Comparison of ENCODE assay signal across 9 mouse cellular contexts in genomic region chr13:104519006-104519695, GRCm38 (mm10).
DNase-seq lines count a peak whose midpoint lies in the region; ATAC-seq and TF ChIP-seq lines count a peak whose summit lies in the region.
"Had no signal": no experiment of that assay in that cellular context is flagged by ENCODE, and none has a peak within 500 bp of the region (broad histone marks: within the 10 kb centered on the region; RNA-seq: fewer than 3 reads in every experiment).

No protein-coding gene starts in this region.

- H3K9me3 ChIP-seq in heart, embryonic 13.5 days = no peaks in the 10 kb centered on the region
- 0 out of 2 replicates have a peak, but pooled peaks cover 4% of the 10 kb centered on the region for H3K9me3 ChIP-seq in hindbrain, embryonic 12.5 days (replicated peaks)
- H3K9me3 ChIP-seq in limb, embryonic 15.5 days = no peaks in the 10 kb centered on the region
- H3K9me3 ChIP-seq: liver, embryonic 15.5 days had no signal

- 56% methylated on average over 14 of the region's 14 CpGs for WGBS in heart, embryonic 13.5 days
- WGBS in hindbrain, embryonic 12.5 days = 34% methylated on average over 14 of the region's 14 CpGs
- 59% methylated on average over 14 of the region's 14 CpGs for WGBS in limb, embryonic 15.5 days

- peak overlapping the region; percentile 71; the same call in 1 of the 2 replicates for H3K4me2 ChIP-seq in heart, embryonic 13.5 days
- H3K4me2 ChIP-seq in hindbrain, embryonic 12.5 days (replicated peaks) = peak overlapping the region; percentile 60
- peak overlapping the region; percentile 51; the same call in 1 of the 2 replicates for H3K4me2 ChIP-seq in limb, embryonic 15.5 days

- TF ChIP-seq POLR2A in brain, embryonic 14.5 days (IDR thresholded peaks at IDR 0.05; ENCODE audit: borderline replicate concordance, extremely low read depth, insufficient read depth, insufficient read length, poor library complexity, severe bottlenecking) = no peak

- H3K27me3 ChIP-seq in heart, embryonic 13.5 days (replicated peaks) = no peaks in the 10 kb centered on the region
- H3K27me3 ChIP-seq in hindbrain, embryonic 12.5 days = no peaks in the 10 kb centered on the region
- no peaks in the 10 kb centered on the region for H3K27me3 ChIP-seq in limb, embryonic 15.5 days
- H3K27me3 ChIP-seq: liver, embryonic 15.5 days had no signal

- no peak overlapping the region for H3K9ac ChIP-seq in heart, embryonic 13.5 days
- H3K9ac ChIP-seq in hindbrain, embryonic 12.5 days = no peak overlapping the region
- H3K9ac ChIP-seq in limb, embryonic 15.5 days = no peak overlapping the region
- H3K9ac ChIP-seq: liver, embryonic 15.5 days had no signal

- no peaks in the 10 kb centered on the region for H3K36me3 ChIP-seq in heart, embryonic 13.5 days
- H3K36me3 ChIP-seq in hindbrain, embryonic 12.5 days = no peaks in the 10 kb centered on the region
- no peaks in the 10 kb centered on the region for H3K36me3 ChIP-seq in limb, embryonic 15.5 days
- H3K36me3 ChIP-seq: liver, embryonic 15.5 days had no signal

- no peak for DNase-seq in heart, adult 9 months (ENCODE audit: low spot score in 2 of 2)
- DNase-seq in brain, embryonic 14.5 days (ENCODE audit: low read depth) = peak; percentile 92
- DNase-seq in urinary bladder, adult 2 months (ENCODE audit: low spot score) = no peak
- DNase-seq in yolk sac, embryonic 10.5 days (ENCODE audit: low spot score) = no peak
- DNase-seq in lung, postnatal 14 days = no peak

- peaks cover 23% of the 10 kb centered on the region for H3K4me1 ChIP-seq in heart, embryonic 13.5 days
- peaks cover 7% of the 10 kb centered on the region for H3K4me1 ChIP-seq in hindbrain, embryonic 12.5 days
- H3K4me1 ChIP-seq in limb, embryonic 15.5 days = peaks cover 18% of the 10 kb centered on the region
- H3K4me1 ChIP-seq: liver, embryonic 15.5 days had no signal

- H3K4me3 ChIP-seq in heart, embryonic 13.5 days = no peak overlapping the region
- H3K4me3 ChIP-seq in hindbrain, embryonic 12.5 days = no peak overlapping the region
- H3K4me3 ChIP-seq in limb, embryonic 15.5 days = no peak overlapping the region
- H3K4me3 ChIP-seq: liver, embryonic 15.5 days had no signal

- ATAC-seq in heart, embryonic 13.5 days (ENCODE audit: extremely low read depth, insufficient number of reproducible peaks, low FRiP score, low TSS enrichment) = no peak
- peak; percentile 59; the same call in 1 of the 2 replicates for ATAC-seq in hindbrain, embryonic 12.5 days (ENCODE audit: low FRiP score)
- no peak for ATAC-seq in limb, embryonic 15.5 days (ENCODE audit: insufficient number of reproducible peaks, low FRiP score, low TSS enrichment, low read depth)

- no peak for TF ChIP-seq CTCF in brain, embryonic 14.5 days (IDR thresholded peaks at IDR 0.05; ENCODE audit: borderline replicate concordance, extremely low read depth, insufficient read depth, insufficient read length)

- peak overlapping the region; percentile 75 for H3K27ac ChIP-seq in heart, embryonic 13.5 days (replicated peaks)
- peak overlapping the region; percentile 96 for H3K27ac ChIP-seq in hindbrain, embryonic 12.5 days
- H3K27ac ChIP-seq in limb, embryonic 15.5 days = peak overlapping the region; percentile 82
- H3K27ac ChIP-seq: liver, embryonic 15.5 days had no signal
